Mouse (Mus musculus) kidney, postnatal 0 days (tissue): ENCODE results near the gene Dimt1. TPM values are rescaled to one million over a fixed set of nuclear protein-coding genes. Genes with fewer than 3 reads are reported as not detected.

ENCODE experiments used
- ATAC-seq: fragments of 200-750 bp; cut with Nextera tagmentation; replicated peaks from 2 replicates; pipeline ENCODE4 v1.8.0; 2017; ENCODE audit warnings: low read depth, moderate number of reproducible peaks, moderate TSS enrichment, moderate library complexity; ENCODE audit not compliant: low FRiP score
- DNase-seq: peaks from one replicate; pipeline ENCODE4 v3.0.0-alpha.2; 2016; ENCODE audit warnings: low spot score
- H3K27ac ChIP-seq: fragments of 300-500 bp; sonication (generic); 2 replicates; pipeline ENCODE4 v1.5.1; 2014; ENCODE audit warnings: mild to moderate bottlenecking
- H3K27me3 ChIP-seq: fragments of 300-500 bp; sonication (generic); 2 replicates; pipeline ENCODE4 v1.6.1; 2014; ENCODE audit warnings: low read length, mixed read lengths; ENCODE audit not compliant: insufficient read depth
- H3K36me3 ChIP-seq: fragments of 300-500 bp; sonication (generic); 2 replicates; pipeline ENCODE4 v1.6.1; 2014; ENCODE audit warnings: low read length, mixed read lengths; ENCODE audit not compliant: insufficient read depth
- H3K4me1 ChIP-seq: fragments of 300-500 bp; sonication (generic); replicated peaks from 2 replicates; pipeline ENCODE4 v1.6.1; 2014; ENCODE audit warnings: antibody characterized with exemption, low read length, mixed read lengths; ENCODE audit not compliant: insufficient read depth
- H3K4me2 ChIP-seq: fragments of 300-500 bp; sonication (generic); 2 replicates; pipeline ENCODE4 v1.6.1; 2014; ENCODE audit warnings: mild to moderate bottlenecking, low read length, moderate library complexity, mixed read lengths
- H3K4me3 ChIP-seq: fragments of 300-500 bp; sonication (generic); replicated peaks from 2 replicates; pipeline ENCODE4 v1.5.1; 2014; ENCODE audit warnings: low read depth, low read length
- H3K9ac ChIP-seq: fragments of 300-500 bp; sonication (generic); 2 replicates; pipeline ENCODE4 v1.6.1; 2014; ENCODE audit warnings: low read depth, low read length
- H3K9me3 ChIP-seq: fragments of 300-500 bp; sonication (generic); replicated peaks from 2 replicates; pipeline ENCODE4 v1.6.1; 2016; ENCODE audit warnings: low read length, inconsistent platforms, mixed read lengths
- CTCF ChIP-seq: IDR thresholded peaks from 2 replicates; pipeline ENCODE4 v1.5.1; 2016; ENCODE audit warnings: antibody characterized with exemption, low read depth, mild to moderate bottlenecking, moderate library complexity
- WGBS: fragments of 180-500 bp; shearing (Covaris S2); extraction: QIAGEN DNeasy Blood & Tissue Kit; methylation state at CpG from one replicate; pipeline ENCODE4 v1.1.7; 2014; 5-methylcytosine and 5-hydroxymethylcytosine counted together
- polyA plus RNA-seq: library from polyadenylated mRNA; unstranded; fragments of >200 nt; fragmentation: Nextera tagmentation; extraction: Ambion mirVana; gene quantifications from 2 replicates; pipeline ENCODE4 v1.2.1, GENCODE M21; 2015

The Dimt1 gene
- polyA plus RNA-seq, 1 experiment from 2014 or later = 33.8 TPM

- Histone ChIP-seq H3K9me3 (no peaks in the 10 kb centered on the region), H3K4me1 (no peaks in the 10 kb centered on the region), H3K9ac (peak overlapping the region; percentile 89; the same call in 1 of the 2 replicates), H3K27ac (no peak overlapping the region), H3K36me3 (no peaks in the 10 kb centered on the region), H3K4me3 (peak overlapping the region; percentile 99), H3K27me3 (no peaks in the 10 kb centered on the region), H3K4me2 (peak overlapping the region; percentile 74)
- WGBS = 26% methylated on average over 7 of the region's 7 CpGs
- DNase-seq (no peak), ATAC-seq (no peak)
- TF ChIP-seq CTCF = no peak
Measured at GRCm38 (mm10) chr13:106937138-106937472, 9.8 kb upstream of the Dimt1 start.

- WGBS = 37% methylated on average over 7 of the region's 7 CpGs
- no peaks in the 10 kb centered on the region for H3K27me3 ChIP-seq
- H3K9ac ChIP-seq = no peak overlapping the region
- H3K4me1 ChIP-seq = no peaks in the 10 kb centered on the region
- ATAC-seq (no peak), DNase-seq (no peak)
- no peaks in the 10 kb centered on the region for H3K36me3 ChIP-seq
- no peaks in the 10 kb centered on the region for H3K9me3 ChIP-seq
- H3K4me3 ChIP-seq = no peak overlapping the region
- no peak overlapping the region for H3K27ac ChIP-seq
- TF ChIP-seq CTCF = peak; percentile 36; the same call in 1 of the 2 replicates
- no peak overlapping the region for H3K4me2 ChIP-seq
Measured at GRCm38 (mm10) chr13:106941211-106941976, 5.5 kb upstream of the Dimt1 start.

GRCm38 (mm10) chr13:106942721-106943120 is 4.2 kb upstream of the Dimt1 start:
- no peak for DNase-seq
- Histone ChIP-seq H3K36me3 (no peaks in the 10 kb centered on the region), H3K4me3 (no peak overlapping the region), H3K9me3 (no peaks in the 10 kb centered on the region), H3K27ac (no peak overlapping the region), H3K9ac (no peak overlapping the region), H3K4me2 (no peak overlapping the region), H3K4me1 (no peaks in the 10 kb centered on the region), H3K27me3 (no peaks in the 10 kb centered on the region)
- ATAC-seq = no peak
- TF ChIP-seq CTCF = no peak
- 95% methylated on average over 1 of the region's 1 CpGs for WGBS

GRCm38 (mm10) chr13:106945518-106945917 is 1.4 kb upstream of the Dimt1 start:
- no peak for DNase-seq
- Histone ChIP-seq H3K27ac (no peak overlapping the region), H3K9me3 (no peaks in the 10 kb centered on the region), H3K27me3 (no peaks in the 10 kb centered on the region), H3K9ac (no peak overlapping the region), H3K4me1 (peaks cover 3% of the 10 kb centered on the region; the same call in 1 of the 2 replicates), H3K36me3 (0 out of 2 replicates have a peak, but pooled peaks cover 5% of the 10 kb centered on the region), H3K4me2 (no peak overlapping the region), H3K4me3 (no peak overlapping the region)
- no peak for TF ChIP-seq CTCF
- ATAC-seq = no peak
- 80% methylated on average over 9 of the region's 9 CpGs for WGBS

GRCm38 (mm10) chr13:106947583-106947982 is 656 bp downstream of the Dimt1 start:
- DNase-seq = no peak
- WGBS = 6% methylated on average over 6 of the region's 6 CpGs
- H3K27ac ChIP-seq = no peak overlapping the region

GRCm38 (mm10) chr13:106954880-106955279 is 8.0 kb downstream of the Dimt1 start:
- TF ChIP-seq CTCF = no peak
- H3K36me3 ChIP-seq = peaks cover 35% of the 10 kb centered on the region; the same call in 1 of the 2 replicates
- no peak overlapping the region for H3K4me3 ChIP-seq
- H3K9ac ChIP-seq = no peak overlapping the region
- ATAC-seq (no peak), DNase-seq (no peak)
- no peak overlapping the region for H3K27ac ChIP-seq
- WGBS = 93% methylated on average over 3 of the region's 3 CpGs
- H3K9me3 ChIP-seq = no peaks in the 10 kb centered on the region
- no peaks in the 10 kb centered on the region for H3K27me3 ChIP-seq
- H3K4me1 ChIP-seq = no peaks in the 10 kb centered on the region
- no peak overlapping the region for H3K4me2 ChIP-seq

More at GRCm38 (mm10) chr13:106947583-106947982, 656 bp downstream of the Dimt1 start:
- TF ChIP-seq CTCF = no peak
- peaks cover 3% of the 10 kb centered on the region; the same call in 1 of the 2 replicates for H3K4me1 ChIP-seq
- H3K4me3 ChIP-seq = peak overlapping the region; percentile 78
- H3K36me3 ChIP-seq = 0 out of 2 replicates have a peak, but pooled peaks cover 5% of the 10 kb centered on the region
- no peak for ATAC-seq
- no peaks in the 10 kb centered on the region for H3K9me3 ChIP-seq
- peak overlapping the region; percentile 80 for H3K9ac ChIP-seq
- no peaks in the 10 kb centered on the region for H3K27me3 ChIP-seq
- peak overlapping the region; percentile 56 for H3K4me2 ChIP-seq
